Mouse (Mus musculus) midbrain, postnatal 0 days (tissue): ENCODE measurements around the gene Stard10. TPM values are rescaled to one million over a fixed set of nuclear protein-coding genes. Genes with fewer than 3 reads are reported as not detected.

Experiments used
- ATAC-seq: fragments of 200-750 bp; cut with Nextera tagmentation; 2 replicates; pipeline ENCODE4 v1.8.0; 2017; ENCODE audit warnings: moderate number of reproducible peaks, mild to moderate bottlenecking, moderate TSS enrichment, moderate library complexity; ENCODE audit not compliant: low FRiP score
- DNase-seq: peaks from one replicate; pipeline ENCODE4 v3.0.0-alpha.2; 2015; ENCODE audit warnings: low spot score
- H3K27ac ChIP-seq: fragments of 300-500 bp; sonication (generic); 2 replicates; pipeline ENCODE4 v1.5.1; 2014; ENCODE audit warnings: low read depth, mild to moderate bottlenecking, low read length, mixed read lengths
- H3K27me3 ChIP-seq: fragments of 300-500 bp; sonication (generic); 2 replicates; pipeline ENCODE4 v1.6.1; 2014; ENCODE audit warnings: low read length, control low read depth, mixed read lengths; ENCODE audit not compliant: insufficient read depth
- H3K36me3 ChIP-seq: fragments of 300-500 bp; sonication (generic); 2 replicates; pipeline ENCODE4 v1.6.1; 2014; ENCODE audit warnings: low read length, control low read depth, mixed read lengths; ENCODE audit not compliant: insufficient read depth
- H3K4me1 ChIP-seq: fragments of 300-500 bp; sonication (generic); 2 replicates; pipeline ENCODE4 v1.6.1; 2014; ENCODE audit warnings: mild to moderate bottlenecking, control low read depth, antibody characterized with exemption, low read length, mixed read lengths; ENCODE audit not compliant: insufficient read depth
- H3K4me2 ChIP-seq: fragments of 300-500 bp; sonication (generic); 2 replicates; pipeline ENCODE4 v1.6.1; 2014; ENCODE audit warnings: low read depth, mild to moderate bottlenecking, low read length, mixed read lengths; ENCODE audit not compliant: poor library complexity, severe bottlenecking
- H3K4me3 ChIP-seq: fragments of 300-500 bp; sonication (generic); 2 replicates; pipeline ENCODE4 v1.5.1; 2014; ENCODE audit warnings: low read depth, mild to moderate bottlenecking, low read length, moderate library complexity
- H3K9ac ChIP-seq: fragments of 300-500 bp; sonication (generic); replicated peaks from 2 replicates; pipeline ENCODE4 v1.6.1; 2014; ENCODE audit warnings: mild to moderate bottlenecking, low read length, moderate library complexity, mixed read lengths; ENCODE audit not compliant: poor library complexity, severe bottlenecking
- H3K9me3 ChIP-seq: fragments of 300-500 bp; sonication (generic); 2 replicates; pipeline ENCODE4 v1.6.1; 2016; ENCODE audit warnings: low read length, control low read depth
- CTCF ChIP-seq: IDR thresholded peaks from 2 replicates; pipeline ENCODE4 v1.5.1; 2016; ENCODE audit warnings: antibody characterized with exemption, mild to moderate bottlenecking
- WGBS: fragments of 180-500 bp; shearing (Covaris S2); extraction: QIAGEN DNeasy Blood & Tissue Kit; methylation state at CpG from one replicate; pipeline ENCODE4 v1.1.7; 2014; 5-methylcytosine and 5-hydroxymethylcytosine counted together
- polyA plus RNA-seq: library from polyadenylated mRNA; unstranded; fragments of >200 nt; fragmentation: Nextera tagmentation; extraction: Ambion mirVana; gene quantifications from 2 replicates; pipeline ENCODE4 v1.2.1, GENCODE M21; 2015
- total RNA-seq: library from RNA; depleted of rRNA; stranded (reverse); fragments of >200 nt; gene quantifications from 2 replicates; pipeline ENCODE4 v1.2.3, GENCODE M21; 2014

The Stard10 gene
- total and polyA plus RNA-seq, 2 experiments from 2014 or later = 11.0 to 47.7 TPM

GRCm38 (mm10) chr7:101373082-101373481 is 56.2 kb downstream of the Stard10 start:
- peak; percentile 48 for ATAC-seq
- WGBS = 86% methylated on average over 25 of the region's 26 CpGs

GRCm38 (mm10) chr7:101374155-101374554 is 57.3 kb downstream of the Stard10 start:
- no peaks in the 10 kb centered on the region for H3K4me1 ChIP-seq
- DNase-seq (peak; percentile 88), ATAC-seq (peak; percentile 68; the same call in 1 of the 2 replicates)
- H3K36me3 ChIP-seq = no peaks in the 10 kb centered on the region
- H3K27me3 ChIP-seq = no peaks in the 10 kb centered on the region
- no peaks in the 10 kb centered on the region for H3K9me3 ChIP-seq
- no peak overlapping the region for H3K4me2 ChIP-seq
- H3K4me3 ChIP-seq = no peak overlapping the region
- H3K27ac ChIP-seq = no peak overlapping the region
- no peak overlapping the region for H3K9ac ChIP-seq
- TF ChIP-seq CTCF = peak; percentile 93

More at GRCm38 (mm10) chr7:101373082-101373481, 56.2 kb downstream of the Stard10 start:
- TF ChIP-seq CTCF = no peak
- no peak overlapping the region for H3K4me3 ChIP-seq
- H3K4me2 ChIP-seq = no peak overlapping the region
- H3K27ac ChIP-seq = no peak overlapping the region
- no peaks in the 10 kb centered on the region for H3K9me3 ChIP-seq
- no peak for DNase-seq
- H3K36me3 ChIP-seq = no peaks in the 10 kb centered on the region
- H3K9ac ChIP-seq = no peak overlapping the region
- no peaks in the 10 kb centered on the region for H3K27me3 ChIP-seq
- H3K4me1 ChIP-seq = no peaks in the 10 kb centered on the region

GRCm38 (mm10) chr7:101376701-101377340 is 59.9 kb downstream of the Stard10 start:
- 74% methylated on average over 10 of the region's 10 CpGs for WGBS
- Histone ChIP-seq H3K27ac (no peak overlapping the region), H3K4me1 (no peaks in the 10 kb centered on the region), H3K36me3 (no peaks in the 10 kb centered on the region), H3K4me2 (no peak overlapping the region), H3K9ac (no peak overlapping the region; the same call in 1 of the 2 replicates), H3K4me3 (no peak overlapping the region), H3K9me3 (no peaks in the 10 kb centered on the region), H3K27me3 (no peaks in the 10 kb centered on the region)
- ATAC-seq (no peak), DNase-seq (no peak)
- no peak for TF ChIP-seq CTCF

- no peak overlapping the region; the same call in 1 of the 2 replicates for H3K9ac ChIP-seq
- no peaks in the 10 kb centered on the region for H3K9me3 ChIP-seq
- no peaks in the 10 kb centered on the region for H3K27me3 ChIP-seq
- 0 out of 2 replicates have a peak overlapping the region, but pooled peaks have one; percentile 14 for H3K27ac ChIP-seq
- DNase-seq (peak; percentile 45), ATAC-seq (no peak)
- peak overlapping the region; percentile 16; the same call in 1 of the 2 replicates for H3K4me2 ChIP-seq
- 20% methylated on average over 7 of the region's 7 CpGs for WGBS
- no peak for TF ChIP-seq CTCF
- H3K4me1 ChIP-seq = no peaks in the 10 kb centered on the region
- H3K4me3 ChIP-seq = no peak overlapping the region
- H3K36me3 ChIP-seq = no peaks in the 10 kb centered on the region
Measured at GRCm38 (mm10) chr7:101377741-101378262, 60.9 kb downstream of the Stard10 start.

- ATAC-seq (no peak), DNase-seq (no peak)
- H3K9ac ChIP-seq = no peak overlapping the region
- no peaks in the 10 kb centered on the region for H3K9me3 ChIP-seq
- 0 out of 2 replicates have a peak overlapping the region, but pooled peaks have one; percentile 14 for H3K27ac ChIP-seq
- peak overlapping the region; percentile 16; the same call in 1 of the 2 replicates for H3K4me2 ChIP-seq
- no peaks in the 10 kb centered on the region for H3K27me3 ChIP-seq
- no peak for TF ChIP-seq CTCF
- 56% methylated on average over 3 of the region's 3 CpGs for WGBS
- no peak overlapping the region for H3K4me3 ChIP-seq
- no peaks in the 10 kb centered on the region for H3K36me3 ChIP-seq
- no peaks in the 10 kb centered on the region for H3K4me1 ChIP-seq
Measured at GRCm38 (mm10) chr7:101378285-101378684, 61.4 kb downstream of the Stard10 start.

- H3K36me3 ChIP-seq = no peaks in the 10 kb centered on the region
- H3K4me1 ChIP-seq = no peaks in the 10 kb centered on the region
- TF ChIP-seq CTCF = no peak
- ATAC-seq (no peak), DNase-seq (no peak)
- no peak overlapping the region for H3K4me2 ChIP-seq
- H3K27ac ChIP-seq = no peak overlapping the region
- no peak overlapping the region for H3K4me3 ChIP-seq
- H3K9me3 ChIP-seq = no peaks in the 10 kb centered on the region
- H3K9ac ChIP-seq = no peak overlapping the region
- no peaks in the 10 kb centered on the region for H3K27me3 ChIP-seq
- 54% methylated on average over 5 of the region's 5 CpGs for WGBS
Measured at GRCm38 (mm10) chr7:101378796-101379465, 62.0 kb downstream of the Stard10 start.
